Mouse (Mus musculus): ENCODE measurements around the gene Kcnk4. TPM values are rescaled to one million over a fixed set of nuclear protein-coding genes. Genes with fewer than 3 reads are reported as not detected.

Kcnk4 gene
- 10 to 100 TPM; 33.2 to 40.7 TPM for total RNA-seq (2021)

DNA sequence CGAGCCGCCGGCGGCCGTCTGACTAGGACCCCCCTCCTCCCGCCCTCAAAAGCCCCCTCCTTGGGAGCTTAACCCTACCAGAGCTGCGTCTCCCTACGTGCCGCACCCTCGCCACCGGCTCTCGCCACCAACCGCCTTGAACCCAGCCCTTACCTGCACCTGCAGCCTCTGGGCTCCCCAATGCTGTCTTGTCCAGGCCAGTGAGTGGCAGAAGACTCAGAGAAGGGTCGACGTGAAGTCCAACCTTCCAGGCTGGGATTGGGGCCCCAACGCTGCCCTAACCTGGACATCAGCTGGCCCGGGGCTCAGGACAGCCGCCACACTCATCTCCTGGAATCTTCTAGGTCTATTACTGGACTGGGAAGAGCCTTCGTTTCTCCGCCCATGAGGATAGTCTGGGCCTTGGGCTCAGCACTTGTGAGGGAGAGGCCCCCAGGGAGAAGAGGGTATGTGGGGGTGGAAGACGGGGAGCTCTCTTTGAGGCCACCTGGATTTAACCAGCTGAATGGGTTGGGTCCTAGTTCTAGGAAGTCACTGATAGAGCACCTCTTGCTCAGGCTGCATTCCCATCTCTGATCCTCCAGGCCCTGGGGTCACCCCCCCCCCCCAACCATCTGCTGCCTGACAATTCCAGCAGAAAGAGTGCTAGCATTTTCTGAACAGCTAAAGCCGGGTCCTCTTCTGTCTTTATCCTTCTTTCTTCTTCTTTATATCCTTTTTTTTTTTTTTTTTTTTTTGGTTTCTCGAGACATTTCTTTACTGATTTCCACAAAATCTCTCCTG is at the start of gene Kcnk4:
Gene Kcnk4, minus strand, starts transcription at position 321 of the 783 bp plus-strand sequence.
- DNase-seq (ENCODE audit: low spot score in 2 of 2): no peak
- intact Hi-C loops (cut with DNase I): loop anchor here (5.0 kb wide), 2 partner anchors 93 to 432 kb away; no protein-coding TSS in a partner anchor

- no peak for DNase-seq (ENCODE audit: low spot score in 2 of 2)
- intact Hi-C loops (cut with DNase I): no loop called here
Observed at GRCm38 (mm10) chr19:6983621-6984020, 49.3 kb upstream of the Kcnk4 start.

GRCm38 (mm10) chr19:6981465-6981864 is 47.1 kb upstream of the Kcnk4 start:
- intact Hi-C loops (cut with DNase I): no loop called here
- no peak for DNase-seq (ENCODE audit: low spot score in 2 of 2)

DNA sequence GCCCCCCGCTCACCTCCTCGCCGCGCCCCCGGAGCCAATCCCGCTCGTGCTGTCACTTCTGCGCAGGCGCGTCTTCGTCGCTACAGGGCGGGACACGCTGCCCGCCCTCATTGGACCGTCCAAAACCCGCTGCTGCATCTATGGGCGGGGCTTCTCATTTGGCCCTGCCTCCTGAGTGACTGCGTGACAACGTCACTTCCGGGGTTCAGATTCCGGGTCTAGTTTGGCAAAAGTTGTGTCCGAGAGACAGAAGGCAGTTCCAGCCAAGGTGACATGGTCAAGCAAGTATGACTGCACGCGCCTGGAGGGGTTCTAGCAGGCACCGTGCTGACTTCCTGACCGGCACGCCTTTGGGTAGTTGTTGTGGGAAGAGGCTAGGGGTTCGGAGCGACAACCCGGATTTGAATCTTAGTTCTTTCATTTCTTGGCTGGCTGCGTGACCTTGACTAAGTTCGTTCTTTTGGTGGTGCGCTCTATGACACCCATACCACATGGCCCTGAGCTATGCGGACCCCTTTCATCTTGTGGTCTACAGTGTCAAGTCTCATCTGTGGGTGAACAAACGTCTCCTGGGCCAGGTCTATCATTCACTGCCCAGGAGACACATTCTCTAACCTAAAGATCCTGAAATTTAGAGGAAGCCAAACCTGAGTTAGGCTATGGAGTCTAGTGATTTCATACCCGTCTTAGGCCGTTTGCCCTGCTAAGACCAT is 46.2 kb upstream of the Kcnk4 start, which contains the start of gene Fkbp2:
Gene Fkbp2, minus strand, starts transcription at position 121 of the 713 bp plus-strand sequence.
- intact Hi-C loops (cut with DNase I): no loop called here

DNA sequence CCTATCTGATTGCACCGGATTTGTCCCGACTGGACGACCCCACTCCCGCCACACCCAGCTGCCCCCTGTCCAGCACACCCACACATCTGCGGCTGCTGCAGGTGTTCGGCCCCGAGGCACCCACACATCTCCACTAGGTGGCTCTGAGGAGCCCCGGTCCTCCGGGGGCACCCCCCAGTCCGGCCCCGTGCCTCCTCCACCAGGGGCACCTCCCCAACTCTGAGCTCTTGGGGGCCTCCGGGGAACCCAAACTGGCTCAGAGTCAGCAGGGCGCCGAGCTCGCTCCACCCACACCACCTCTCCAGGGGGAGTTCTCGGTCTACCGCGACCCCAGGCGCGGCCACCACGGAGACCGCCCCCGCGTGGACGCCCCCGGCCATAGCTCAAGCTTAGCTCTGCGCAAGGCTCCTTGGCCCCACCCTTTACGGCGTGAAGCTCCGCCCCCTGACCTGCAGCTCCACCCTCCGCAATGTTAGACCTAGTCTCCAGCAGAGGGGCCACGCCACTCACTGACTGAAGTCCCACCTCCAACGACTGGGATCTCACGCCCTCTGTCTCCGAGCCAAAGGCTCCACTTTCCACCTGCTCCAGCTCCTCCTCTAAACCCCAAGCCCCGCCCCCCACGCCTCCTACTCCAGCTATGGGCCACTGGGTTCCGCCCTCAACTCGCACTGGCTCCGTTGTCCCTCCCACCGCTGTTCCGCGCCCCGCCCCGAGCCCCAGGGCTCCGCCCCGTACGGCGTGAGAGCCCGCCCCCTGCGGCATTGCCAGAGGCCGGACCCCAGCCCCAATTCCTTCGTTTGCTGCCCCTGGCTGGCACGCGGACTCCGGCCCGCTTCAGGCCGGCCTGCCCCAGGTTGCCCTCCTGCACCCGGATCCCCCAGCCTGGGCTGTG is 45.4 kb upstream of the Kcnk4 start:
- intact Hi-C loops (cut with DNase I): loop anchor here (2.0 to 5.0 kb wide), 2 partner anchors 37 to 57 kb away; partner anchors contain the start of genes Bad and Gpr137
- peak; percentile 99 to 100 for DNase-seq (ENCODE audit: low spot score in 2 of 2)

More for the DNA sequence above, 46.2 kb upstream of the Kcnk4 start, which contains the start of gene Fkbp2:
- peak; percentile 99 for DNase-seq (ENCODE audit: low spot score in 2 of 2)

GRCm38 (mm10) chr19:6979001-6979479 is 44.7 kb upstream of the Kcnk4 start:
- intact Hi-C loops (cut with DNase I): loop anchor here (2.0 to 5.0 kb wide), 2 partner anchors 37 to 56 kb away; partner anchors contain the start of genes Bad and Gpr137
- DNase-seq (ENCODE audit: low spot score in 2 of 2): peak; percentile 43 to 63

DNA sequence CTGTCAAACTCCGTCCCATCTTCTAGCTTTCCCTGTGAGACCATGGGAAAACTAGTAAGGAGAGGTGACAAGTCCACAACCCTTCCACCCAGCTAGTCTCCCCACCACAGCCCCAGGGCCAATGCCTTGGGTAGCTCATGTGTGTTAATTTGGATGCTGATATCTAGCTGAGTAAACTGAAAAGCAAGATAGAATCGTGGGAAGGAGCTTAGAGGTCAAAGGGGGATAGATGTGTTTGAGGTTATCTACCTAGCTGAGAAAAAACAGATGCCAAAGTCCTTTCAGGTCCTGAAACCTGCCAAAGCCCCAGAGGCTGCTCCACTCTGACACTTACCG is 44.3 kb upstream of the Kcnk4 start:
- DNase-seq (ENCODE audit: low spot score in 2 of 2): peak in 1 of 2 experiments; percentile 28
- intact Hi-C loops (cut with DNase I): loop anchor here (2.0 to 5.0 kb wide), 2 partner anchors 36 to 56 kb away; partner anchors contain the start of genes Bad and Gpr137

GRCm38 (mm10) chr19:6977759-6978638 is 43.7 kb upstream of the Kcnk4 start:
- intact Hi-C loops (cut with DNase I): loop anchor here (2.0 to 5.0 kb wide), 2 partner anchors 36 to 55 kb away; partner anchors contain the start of genes Bad and Gpr137
- no peak for DNase-seq (ENCODE audit: low spot score in 2 of 2)

GRCm38 (mm10) chr19:6975537-6976521 is 41.5 kb upstream of the Kcnk4 start, which contains the start of gene Plcb3:
Plcb3 (minus strand) TSS chr19:6976470.
- peak; percentile 64 to 66 for DNase-seq (ENCODE audit: low spot score in 2 of 2)
- intact Hi-C loops (cut with DNase I): loop anchor here (5.0 kb wide), 1 partner anchor 34 kb away; the partner anchor contains the start of genes Bad and Gpr137

GRCm38 (mm10) chr19:6974211-6975205 is 40.2 kb upstream of the Kcnk4 start, which contains the start of gene Ppp1r14b:
Ppp1r14b (plus strand) TSS chr19:6974968.
- peak; percentile 76 to 81 for DNase-seq (ENCODE audit: low spot score in 2 of 2)
- intact Hi-C loops (cut with DNase I): loop anchor here (1.0 to 5.0 kb wide), 2 partner anchors 23 to 32 kb away; partner anchors contain the start of genes Bad and Gpr137

DNA sequence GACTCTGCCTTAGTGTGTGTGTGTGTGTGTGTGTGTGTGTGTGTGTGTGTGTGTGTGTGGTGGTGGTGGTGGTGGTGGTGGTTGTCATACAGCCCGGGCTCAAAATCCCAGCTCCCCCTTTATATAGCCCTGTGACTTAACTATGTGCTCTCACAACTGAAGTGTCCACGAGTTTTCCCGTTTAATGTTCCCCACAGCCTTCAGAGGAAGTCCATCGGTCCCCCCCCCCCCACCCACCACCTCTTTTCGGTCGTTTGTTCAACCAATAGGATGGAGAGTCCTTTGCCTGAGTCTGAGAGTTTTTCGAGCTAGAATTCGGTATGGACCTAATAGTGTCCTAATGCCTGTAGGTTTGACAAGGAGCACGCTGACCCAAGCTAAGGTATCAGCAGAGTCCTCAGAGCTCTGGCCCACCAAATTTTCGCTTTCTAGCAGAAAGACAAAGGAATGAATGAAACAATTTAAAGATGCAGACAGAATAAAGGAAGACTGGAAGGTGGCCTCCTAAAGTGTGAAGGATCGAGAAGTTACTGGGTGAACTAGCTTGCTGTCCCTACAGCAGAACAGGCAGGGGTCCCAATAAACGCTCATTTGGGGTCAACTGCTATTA is 39.4 kb upstream of the Kcnk4 start:
- DNase-seq (ENCODE audit: low spot score in 2 of 2): no peak
- intact Hi-C loops (cut with DNase I): loop anchor here (1.0 kb wide), 1 partner anchor 22 kb away; no protein-coding TSS in a partner anchor

GRCm38 (mm10) chr19:6972247-6972917 is 38.1 kb upstream of the Kcnk4 start:
- intact Hi-C loops (cut with DNase I): no loop called here
- no peak for DNase-seq (ENCODE audit: low spot score in 2 of 2)

- no peak for DNase-seq (ENCODE audit: low spot score in 2 of 2)
- intact Hi-C loops (cut with DNase I): no loop called here
Observed at GRCm38 (mm10) chr19:6971644-6972043, 37.3 kb upstream of the Kcnk4 start.

GRCm38 (mm10) chr19:6970460-6971085 is 36.3 kb upstream of the Kcnk4 start:
- intact Hi-C loops (cut with DNase I): no loop called here
- no peak for DNase-seq (ENCODE audit: low spot score in 2 of 2)

All from left cerebral cortex, postnatal 25 days (tissue).